Mouse (Mus musculus): ENCODE results near the gene Prb1. TPM values are rescaled to one million over a fixed set of nuclear protein-coding genes. Genes with fewer than 3 reads are reported as not detected.

Prb1 gene
- not detected in 2 replicates for polyA plus RNA-seq (2021; fragmentation: Nextera tagmentation)
- long read RNA-seq, experiment 1 = 0 reads
- long read RNA-seq, experiment 2 = 0 reads

GRCm38 (mm10) chr6:132210421-132210820 lies at the start of gene Prb1:
Gene Prb1 (minus strand): TSS chr6:132210521.

Other genes starting within 250 kb of the Prb1 start
- gene Prpmp5, start 104.2 kb upstream of the Prb1 start, polyA plus RNA-seq (2021; fragmentation: Nextera tagmentation) = not detected in 2 replicates
- not detected in 2 replicates for gene Gm8882, start 153.6 kb upstream of the Prb1 start, polyA plus RNA-seq (2021; fragmentation: Nextera tagmentation)